Mouse (Mus musculus) liver, postnatal 0 days (tissue): ENCODE measurements around the gene Dcaf10. TPM values are rescaled to one million over a fixed set of nuclear protein-coding genes. Genes with fewer than 3 reads are reported as not detected.

ENCODE experiments used
- ATAC-seq: fragments of 200-750 bp; cut with Nextera tagmentation; 2 replicates; pipeline ENCODE4 v1.8.0; 2017; ENCODE audit warnings: mild to moderate bottlenecking, moderate library complexity
- DNase-seq: peaks from one replicate; pipeline ENCODE4 v3.0.0-alpha.2; 2016
- H3K27ac ChIP-seq: fragments of 300-500 bp; sonication (generic); 2 replicates; pipeline ENCODE4 v1.5.1; 2014; ENCODE audit warnings: antibody characterized with exemption, moderate library complexity, mild to moderate bottlenecking, low read depth
- H3K27me3 ChIP-seq: fragments of 300-500 bp; sonication (generic); 2 replicates; pipeline ENCODE4 v1.6.1; 2014; ENCODE audit warnings: low read length, control low read depth, mixed read lengths; ENCODE audit not compliant: insufficient read depth
- H3K36me3 ChIP-seq: fragments of 300-500 bp; sonication (generic); replicated peaks from 2 replicates; pipeline ENCODE4 v1.6.1; 2014; ENCODE audit warnings: mild to moderate bottlenecking, control low read depth, low read length, moderate library complexity, mixed read lengths; ENCODE audit not compliant: insufficient read depth
- H3K4me1 ChIP-seq: fragments of 300-500 bp; sonication (generic); 2 replicates; pipeline ENCODE4 v1.6.1; 2014; ENCODE audit warnings: antibody characterized with exemption, mild to moderate bottlenecking, control low read depth; ENCODE audit not compliant: insufficient read depth
- H3K4me2 ChIP-seq: fragments of 300-500 bp; sonication (generic); 2 replicates; pipeline ENCODE4 v1.6.1; 2014; ENCODE audit warnings: low read depth, mild to moderate bottlenecking, low read length, moderate library complexity, mixed read lengths
- H3K4me3 ChIP-seq: fragments of 300-500 bp; sonication (generic); 2 replicates; pipeline ENCODE4 v1.5.1; 2014; ENCODE audit warnings: low read depth, low read length
- H3K9ac ChIP-seq: fragments of 300-500 bp; sonication (generic); replicated peaks from 2 replicates; pipeline ENCODE4 v1.6.1; 2014; ENCODE audit warnings: mild to moderate bottlenecking, moderate library complexity
- H3K9me3 ChIP-seq: fragments of 300-500 bp; sonication (generic); 2 replicates; pipeline ENCODE4 v1.6.1; 2016; ENCODE audit warnings: mild to moderate bottlenecking, control low read depth, low read length, mixed read lengths
- CTCF ChIP-seq: sonication (generic); IDR thresholded peaks from 2 replicates; pipeline ENCODE4 v1.5.1; 2016; ENCODE audit warnings: antibody characterized with exemption, low read depth
- EP300 ChIP-seq: IDR thresholded peaks from 2 replicates; pipeline ENCODE4 v1.6.1; 2016; ENCODE audit warnings: antibody characterized with exemption, low read depth, mild to moderate bottlenecking
- WGBS: fragments of 180-500 bp; shearing (Covaris S2); extraction: QIAGEN DNeasy Blood & Tissue Kit; methylation state at CpG from one replicate; pipeline ENCODE4 v1.1.7; 2014; ENCODE audit not compliant: insufficient replicate concordance; 5-methylcytosine and 5-hydroxymethylcytosine counted together
- polyA plus RNA-seq: library from polyadenylated mRNA; unstranded; fragments of >200 nt; fragmentation: Nextera tagmentation; extraction: Ambion mirVana; gene quantifications from 2 replicates; pipeline ENCODE4 v1.2.1, GENCODE M21; 2015

Dcaf10 gene
- polyA plus RNA-seq, 1 experiment from 2014 or later: 4.9 TPM

DNA sequence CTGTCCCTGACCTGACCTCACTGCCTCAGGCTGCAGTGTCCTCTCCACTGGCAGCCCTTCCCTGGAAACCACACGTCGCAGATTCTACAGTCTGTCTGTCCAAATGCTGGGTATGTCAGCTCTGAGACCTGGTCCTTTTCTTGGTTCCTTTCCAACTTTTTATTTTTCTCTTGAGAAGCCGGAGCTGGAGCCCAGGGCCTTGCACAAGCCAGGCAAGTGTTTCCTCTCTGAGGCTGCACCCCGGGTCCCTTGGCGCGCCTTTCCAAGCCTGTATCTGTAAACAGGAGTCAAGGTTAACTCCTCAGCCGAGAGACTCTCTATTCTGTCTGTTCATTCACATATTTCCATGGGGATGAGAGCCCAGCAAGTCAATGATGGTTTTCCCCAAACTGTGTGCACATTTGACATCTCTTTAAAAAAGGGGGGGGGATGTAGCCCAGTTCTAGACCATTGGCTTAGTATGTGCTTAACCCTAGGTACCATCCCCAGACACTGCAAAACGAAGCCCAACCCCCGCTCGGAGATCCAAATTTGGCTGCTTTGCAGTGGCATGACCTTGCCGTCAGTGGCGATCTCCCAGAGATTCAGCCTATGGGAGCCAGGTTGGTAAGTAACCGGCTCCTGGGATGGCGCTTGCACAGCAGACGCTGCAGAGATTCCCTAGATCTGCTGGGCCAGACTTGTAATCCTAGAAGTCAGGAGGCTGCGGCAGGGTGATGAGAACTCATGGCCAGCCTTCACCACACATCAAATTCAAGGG, 70.7 kb downstream of the Dcaf10 start:
- H3K4me1 ChIP-seq: peaks cover 8% of the 10 kb centered on the region; the same call in 1 of the 2 replicates
- TF ChIP-seq CTCF (no peak), EP300 (no peak)

GRCm38 (mm10) chr4:45413674-45414338, 71.9 kb downstream of the Dcaf10 start:
- no peak overlapping the region for H3K4me2 ChIP-seq
- H3K36me3 ChIP-seq: no peaks in the 10 kb centered on the region
- H3K4me3 ChIP-seq: no peak overlapping the region
- TF ChIP-seq EP300 (peak; percentile 95), CTCF (no peak)
- H3K4me1 ChIP-seq: peaks cover 8% of the 10 kb centered on the region; the same call in 1 of the 2 replicates
- peak; percentile 74 for ATAC-seq
- no peak overlapping the region for H3K9ac ChIP-seq
- peak; percentile 50 for DNase-seq
- peak overlapping the region; percentile 1; the same call in 1 of the 2 replicates for H3K27ac ChIP-seq
- H3K9me3 ChIP-seq: no peaks in the 10 kb centered on the region; the same call in 1 of the 2 replicates
- 64% methylated on average over 9 of the region's 9 CpGs for WGBS
- peaks cover 12% of the 10 kb centered on the region; the same call in 1 of the 2 replicates for H3K27me3 ChIP-seq

More for the DNA sequence above, 70.7 kb downstream of the Dcaf10 start:
- Histone ChIP-seq H3K4me2 (no peak overlapping the region), H3K4me3 (no peak overlapping the region), H3K9ac (no peak overlapping the region), H3K36me3 (no peaks in the 10 kb centered on the region), H3K9me3 (no peaks in the 10 kb centered on the region; the same call in 1 of the 2 replicates), H3K27me3 (peaks cover 12% of the 10 kb centered on the region; the same call in 1 of the 2 replicates), H3K27ac (no peak overlapping the region)
- DNase-seq: no peak
- 76% methylated on average over 16 of the region's 16 CpGs for WGBS
- no peak for ATAC-seq

GRCm38 (mm10) chr4:45416314-45416713, 74.4 kb downstream of the Dcaf10 start:
- no peak overlapping the region for H3K4me3 ChIP-seq
- no peaks in the 10 kb centered on the region for H3K36me3 ChIP-seq
- DNase-seq (no peak), ATAC-seq (no peak)
- peaks cover 12% of the 10 kb centered on the region; the same call in 1 of the 2 replicates for H3K27me3 ChIP-seq
- no peaks in the 10 kb centered on the region; the same call in 1 of the 2 replicates for H3K9me3 ChIP-seq
- no peak overlapping the region for H3K9ac ChIP-seq
- TF ChIP-seq CTCF (no peak), EP300 (no peak)
- WGBS: 69% methylated on average over 7 of the region's 7 CpGs
- peaks cover 13% of the 10 kb centered on the region; the same call in 1 of the 2 replicates for H3K4me1 ChIP-seq
- H3K27ac ChIP-seq: no peak overlapping the region
- H3K4me2 ChIP-seq: no peak overlapping the region

GRCm38 (mm10) chr4:45418229-45418950, 76.5 kb downstream of the Dcaf10 start:
- H3K4me1 ChIP-seq: peaks cover 10% of the 10 kb centered on the region; the same call in 1 of the 2 replicates
- DNase-seq (peak; percentile 76), ATAC-seq (no peak)
- H3K27me3 ChIP-seq: peaks cover 12% of the 10 kb centered on the region; the same call in 1 of the 2 replicates
- H3K36me3 ChIP-seq: peaks cover 12% of the 10 kb centered on the region; the same call in 1 of the 2 replicates
- no peak overlapping the region for H3K4me3 ChIP-seq
- WGBS: 34% methylated on average over 11 of the region's 11 CpGs
- no peak overlapping the region for H3K9ac ChIP-seq
- no peaks in the 10 kb centered on the region; the same call in 1 of the 2 replicates for H3K9me3 ChIP-seq
- H3K27ac ChIP-seq: no peak overlapping the region
- no peak overlapping the region for H3K4me2 ChIP-seq
- TF ChIP-seq CTCF (peak; percentile 85), EP300 (no peak)

DNA sequence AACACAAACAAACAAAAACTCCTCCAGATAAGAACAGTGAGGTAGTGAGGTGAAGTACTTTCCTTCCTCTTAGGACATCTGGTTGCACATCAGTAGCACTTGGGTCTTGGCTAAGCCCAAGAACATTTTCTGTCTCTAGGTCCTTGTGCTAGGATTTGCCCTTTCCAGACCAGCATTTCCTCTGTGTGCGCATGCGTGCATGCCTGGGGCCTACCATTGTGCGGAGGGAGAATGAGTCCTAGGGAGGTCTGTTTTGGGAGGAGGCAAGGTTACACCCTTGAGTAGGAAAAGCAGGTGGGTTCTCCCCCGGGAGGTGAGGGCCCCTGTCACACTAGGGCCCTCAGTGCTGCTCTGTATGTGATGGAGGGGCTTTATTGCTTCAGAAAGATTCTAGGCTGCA, 77.2 kb downstream of the Dcaf10 start:
- Histone ChIP-seq H3K27ac (no peak overlapping the region), H3K4me1 (peaks cover 9% of the 10 kb centered on the region; the same call in 1 of the 2 replicates), H3K9me3 (no peaks in the 10 kb centered on the region; the same call in 1 of the 2 replicates), H3K36me3 (peaks cover 12% of the 10 kb centered on the region), H3K4me3 (no peak overlapping the region), H3K9ac (no peak overlapping the region), H3K27me3 (peaks cover 12% of the 10 kb centered on the region; the same call in 1 of the 2 replicates), H3K4me2 (no peak overlapping the region)
- TF ChIP-seq CTCF (no peak), EP300 (no peak)
- no peak for ATAC-seq
- DNase-seq: no peak
- 89% methylated on average over 4 of the region's 4 CpGs for WGBS
